Mouse (Mus musculus): Measurements from ENCODE around the gene Ctr9. TPM values are rescaled to one million over a fixed set of nuclear protein-coding genes. Genes with fewer than 3 reads are reported as not detected.

Gene Ctr9
- polyA plus RNA-seq (2011; ENCODE audit: insufficient read length, low read depth, missing spikeins), result 41.9 and 42.3 TPM in 2 replicates

- peak within 1 kb of the TSS; percentile 86 for H3K27ac ChIP-seq (ENCODE audit: insufficient read depth, low read length)
- H3K4me1 ChIP-seq (ENCODE audit: control insufficient read depth, insufficient read depth, low read length), result peaks cover 2% of the 10 kb centered on the region; the same call in 1 of the 2 replicates
- H3K4me3 ChIP-seq (ENCODE audit: insufficient read depth, low read length), result peak within 1 kb of the TSS; percentile 63
- TF ChIP-seq POLR2A (IDR thresholded peaks at IDR 0.05; ENCODE audit: low read depth, low read length) (peak; percentile 91), CTCF (IDR thresholded peaks at IDR 0.05; ENCODE audit: borderline replicate concordance, insufficient read depth, low read length) (no peak)
These were observed at the start of gene Ctr9 for GRCm38 (mm10) chr7:111028281-111029045. Gene Ctr9, plus strand, starts transcription at chr7:111028951.

GRCm38 (mm10) chr7:110981036-110981435 is 47.7 kb upstream of the Ctr9 start:
- TF ChIP-seq CTCF (IDR thresholded peaks at IDR 0.05; ENCODE audit: borderline replicate concordance, insufficient read depth, low read length) (no peak), POLR2A (IDR thresholded peaks at IDR 0.05; ENCODE audit: low read depth, low read length) (no peak)
- 0 out of 2 replicates have a peak overlapping the region, but pooled peaks have one; percentile 10 for H3K4me3 ChIP-seq (ENCODE audit: insufficient read depth, low read length)
- H3K4me1 ChIP-seq (ENCODE audit: control insufficient read depth, insufficient read depth, low read length), result no peaks in the 10 kb centered on the region
- no peak overlapping the region for H3K27ac ChIP-seq (ENCODE audit: insufficient read depth, low read length)

GRCm38 (mm10) chr7:110982053-110982705 is 46.6 kb upstream of the Ctr9 start, which contains the start of gene Mrvi1:
Gene Mrvi1, minus strand, starts transcription at chr7:110982461.
- Histone ChIP-seq H3K4me1 (ENCODE audit: control insufficient read depth, insufficient read depth, low read length) (no peaks in the 10 kb centered on the region), H3K4me3 (ENCODE audit: insufficient read depth, low read length) (peak within 1 kb of the TSS; percentile 7; the same call in 1 of the 2 replicates), H3K27ac (ENCODE audit: insufficient read depth, low read length) (no peak within 1 kb of the TSS)
- TF ChIP-seq POLR2A (IDR thresholded peaks at IDR 0.05; ENCODE audit: low read depth, low read length), result peak; percentile 21; the same call in 1 of the 2 replicates
- TF ChIP-seq CTCF (IDR thresholded peaks at IDR 0.05; ENCODE audit: borderline replicate concordance, insufficient read depth, low read length), result no peak

- Histone ChIP-seq H3K27ac (ENCODE audit: insufficient read depth, low read length) (no peak overlapping the region), H3K4me1 (ENCODE audit: control insufficient read depth, insufficient read depth, low read length) (no peaks in the 10 kb centered on the region), H3K4me3 (ENCODE audit: insufficient read depth, low read length) (no peak overlapping the region)
- TF ChIP-seq CTCF (IDR thresholded peaks at IDR 0.05; ENCODE audit: borderline replicate concordance, insufficient read depth, low read length) (no peak), POLR2A (IDR thresholded peaks at IDR 0.05; ENCODE audit: low read depth, low read length) (no peak)
These were observed 46.0 kb upstream of the Ctr9 start for GRCm38 (mm10) chr7:110982764-110983163.

- Histone ChIP-seq H3K4me3 (ENCODE audit: insufficient read depth, low read length) (no peak overlapping the region), H3K27ac (ENCODE audit: insufficient read depth, low read length) (no peak overlapping the region), H3K4me1 (ENCODE audit: control insufficient read depth, insufficient read depth, low read length) (no peaks in the 10 kb centered on the region)
- TF ChIP-seq CTCF (IDR thresholded peaks at IDR 0.05; ENCODE audit: borderline replicate concordance, insufficient read depth, low read length) (no peak), POLR2A (IDR thresholded peaks at IDR 0.05; ENCODE audit: low read depth, low read length) (no peak)
These were observed 45.1 kb upstream of the Ctr9 start for GRCm38 (mm10) chr7:110983621-110984020.

GRCm38 (mm10) chr7:110985581-110986265 is 43.0 kb upstream of the Ctr9 start:
- Histone ChIP-seq H3K27ac (ENCODE audit: insufficient read depth, low read length) (no peak overlapping the region), H3K4me3 (ENCODE audit: insufficient read depth, low read length) (no peak overlapping the region), H3K4me1 (ENCODE audit: control insufficient read depth, insufficient read depth, low read length) (no peaks in the 10 kb centered on the region; the same call in none of the 2 replicates)
- no peak for TF ChIP-seq CTCF (IDR thresholded peaks at IDR 0.05; ENCODE audit: borderline replicate concordance, insufficient read depth, low read length)
- no peak for TF ChIP-seq POLR2A (IDR thresholded peaks at IDR 0.05; ENCODE audit: low read depth, low read length)

GRCm38 (mm10) chr7:110988081-110988480 is 40.7 kb upstream of the Ctr9 start:
- TF ChIP-seq CTCF (IDR thresholded peaks at IDR 0.05; ENCODE audit: borderline replicate concordance, insufficient read depth, low read length) (no peak), POLR2A (IDR thresholded peaks at IDR 0.05; ENCODE audit: low read depth, low read length) (no peak)
- H3K27ac ChIP-seq (ENCODE audit: insufficient read depth, low read length), result no peak overlapping the region
- no peak overlapping the region for H3K4me3 ChIP-seq (ENCODE audit: insufficient read depth, low read length)
- no peaks in the 10 kb centered on the region; the same call in none of the 2 replicates for H3K4me1 ChIP-seq (ENCODE audit: control insufficient read depth, insufficient read depth, low read length)

GRCm38 (mm10) chr7:110989286-110989879 is 39.4 kb upstream of the Ctr9 start:
- Histone ChIP-seq H3K27ac (ENCODE audit: insufficient read depth, low read length) (no peak overlapping the region), H3K4me1 (ENCODE audit: control insufficient read depth, insufficient read depth, low read length) (no peaks in the 10 kb centered on the region; the same call in none of the 2 replicates), H3K4me3 (ENCODE audit: insufficient read depth, low read length) (no peak overlapping the region)
- TF ChIP-seq POLR2A (IDR thresholded peaks at IDR 0.05; ENCODE audit: low read depth, low read length), result no peak
- TF ChIP-seq CTCF (IDR thresholded peaks at IDR 0.05; ENCODE audit: borderline replicate concordance, insufficient read depth, low read length), result no peak

Data from embryonic fibroblast, embryonic 13.5 days (primary cell).